Mouse (Mus musculus) heart, postnatal 0 days (tissue): ENCODE measurements around the gene Tomm34.

Experiments used
- CTCF ChIP-seq: IDR thresholded peaks from 2 replicates; pipeline ENCODE4 v1.5.1; 2016; ENCODE audit warnings: antibody characterized with exemption, control low read depth, low read depth
- EP300 ChIP-seq: IDR thresholded peaks from 2 replicates; pipeline ENCODE4 v1.6.1; 2016; ENCODE audit warnings: antibody characterized with exemption, low read depth

DNA sequence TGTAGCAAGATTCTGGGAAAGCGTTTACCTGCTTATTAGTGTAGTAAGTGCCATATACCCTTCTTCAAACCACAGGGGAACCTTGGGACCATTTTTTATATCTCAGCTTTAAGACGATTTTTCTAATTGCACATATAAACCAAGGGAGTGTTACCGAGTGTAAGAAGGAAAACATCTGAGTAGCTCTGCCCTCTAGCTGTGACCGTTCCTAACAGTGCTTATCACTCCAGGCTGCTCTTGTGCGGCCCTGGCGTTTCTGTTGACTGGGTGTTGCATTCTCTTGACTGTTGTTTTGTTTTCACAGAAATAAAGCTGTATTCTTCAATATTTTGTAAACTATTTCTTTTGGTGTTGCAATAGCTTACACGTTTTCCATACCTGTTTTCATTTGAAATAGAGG, 23.2 kb upstream of the Tomm34 start:
- TF ChIP-seq CTCF: peak; percentile 28; the same call in 1 of the 2 replicates
- TF ChIP-seq EP300: no peak
